7 mouse cellular contexts compared by ENCODE assay signal in genomic region chr19:37374941-37375754, GRCm38 (mm10). TPM values are rescaled to one million over a fixed set of nuclear protein-coding genes. Genes with fewer than 3 reads are reported as not detected.
DNase-seq lines count a peak whose midpoint lies in the region; ATAC-seq lines count a peak whose summit lies in the region.

No protein-coding gene starts in this region.

- 27% methylated on average over 7 of the region's 7 CpGs for WGBS in hindbrain, embryonic 14.5 days
- 21% methylated on average over 7 of the region's 7 CpGs for WGBS in midbrain, embryonic 13.5 days

- ATAC-seq in hindbrain, embryonic 14.5 days (ENCODE audit: low FRiP score) = no peak
- no peak for ATAC-seq in midbrain, embryonic 13.5 days

- H3K9me3 ChIP-seq in hindbrain, embryonic 14.5 days (ENCODE audit: control insufficient read depth, low read length) = no peaks in the 10 kb centered on the region
- no peaks in the 10 kb centered on the region for H3K9me3 ChIP-seq in midbrain, embryonic 13.5 days

- no peaks in the 10 kb centered on the region for H3K27me3 ChIP-seq in hindbrain, embryonic 14.5 days (ENCODE audit: control insufficient read depth, insufficient read depth, low read length)
- H3K27me3 ChIP-seq in midbrain, embryonic 13.5 days = no peaks in the 10 kb centered on the region

- peak overlapping the region; percentile 68 for H3K9ac ChIP-seq in hindbrain, embryonic 14.5 days
- peak overlapping the region; percentile 73 for H3K9ac ChIP-seq in midbrain, embryonic 13.5 days (replicated peaks)

- H3K4me1 ChIP-seq in hindbrain, embryonic 14.5 days (replicated peaks; ENCODE audit: control insufficient read depth, insufficient read depth, low read length) = peaks cover 10% of the 10 kb centered on the region
- H3K4me1 ChIP-seq in midbrain, embryonic 13.5 days (replicated peaks) = peaks cover 25% of the 10 kb centered on the region

- H3K36me3 ChIP-seq in hindbrain, embryonic 14.5 days (replicated peaks; ENCODE audit: control insufficient read depth, insufficient read depth) = no peaks in the 10 kb centered on the region
- H3K36me3 ChIP-seq in midbrain, embryonic 13.5 days = no peaks in the 10 kb centered on the region

- H3K27ac ChIP-seq in hindbrain, embryonic 14.5 days = peak overlapping the region; percentile 91
- peak overlapping the region; percentile 89 for H3K27ac ChIP-seq in midbrain, embryonic 13.5 days

- DNase-seq in spleen, adult 12 weeks (ENCODE audit: low spot score) = peak; percentile 10
- DNase-seq in spleen, postnatal 4 days (ENCODE audit: low spot score in 2 of 2) = no peak
- peak; percentile 28 for DNase-seq in c-Kit-negative CD71-positive TER-119-positive erythroid progenitor cells, embryonic 14.5 days (ENCODE audit: low read depth, low spot score)
- DNase-seq in hindbrain, embryonic 14.5 days (ENCODE audit: low spot score) = no peak
- DNase-seq in urinary bladder, postnatal 14 days (ENCODE audit: low spot score) = no peak
- no peak for DNase-seq in right cerebral cortex, adult 18-20 months

- peak overlapping the region; percentile 71 for H3K4me3 ChIP-seq in hindbrain, embryonic 14.5 days (replicated peaks; ENCODE audit: low read length)
- peak overlapping the region; percentile 82 for H3K4me3 ChIP-seq in midbrain, embryonic 13.5 days (replicated peaks)

- H3K4me2 ChIP-seq in hindbrain, embryonic 14.5 days (replicated peaks) = peak overlapping the region; percentile 81
- peak overlapping the region; percentile 84 for H3K4me2 ChIP-seq in midbrain, embryonic 13.5 days (replicated peaks)

RNA-seq across cellular contexts. Expression of gene Kif11, which starts 1.1 kb away (rescaled TPM):
- 10.5 and 12.5 TPM in 2 replicates for polyA plus RNA-seq in hindbrain, embryonic 14.5 days (2014; fragmentation: Nextera tagmentation; extraction: Ambion mirVana)
- polyA plus RNA-seq in midbrain, embryonic 13.5 days (2015; fragmentation: Nextera tagmentation; extraction: Ambion mirVana) = 27.1 and 29.0 TPM in 2 replicates

RNA-seq across cellular contexts. Expression of gene Ide, which starts 37.5 kb away (rescaled TPM):
- 54.3 and 65.3 TPM in 2 replicates for polyA plus RNA-seq in hindbrain, embryonic 14.5 days (2014; fragmentation: Nextera tagmentation; extraction: Ambion mirVana)
- 34.2 and 34.4 TPM in 2 replicates for polyA plus RNA-seq in midbrain, embryonic 13.5 days (2015; fragmentation: Nextera tagmentation; extraction: Ambion mirVana)

RNA-seq across cellular contexts. Expression of gene Hhex, which starts 59.5 kb away (rescaled TPM):
- polyA plus RNA-seq in hindbrain, embryonic 14.5 days (2014; fragmentation: Nextera tagmentation; extraction: Ambion mirVana) = 4.1 and 5.1 TPM in 2 replicates
- 4.9 and 5.1 TPM in 2 replicates for polyA plus RNA-seq in midbrain, embryonic 13.5 days (2015; fragmentation: Nextera tagmentation; extraction: Ambion mirVana)

Comparison
In these comparisons a context has a peak if more than half of its experiments do, and no peak if none do; other contexts are left out.
1. DNase-seq: peak in spleen, adult 12 weeks (single experiment) and c-Kit-negative CD71-positive TER-119-positive erythroid progenitor cells, embryonic 14.5 days (single experiment); none in spleen, postnatal 4 days (0 of 2), hindbrain, embryonic 14.5 days (single experiment), urinary bladder, postnatal 14 days (single experiment) and right cerebral cortex, adult 18-20 months (single experiment).